Mouse (Mus musculus): ENCODE measurements around the gene Nbea.

- no peak for TF ChIP-seq POLR2A (IDR thresholded peaks at IDR 0.05; ENCODE audit: control insufficient read depth in 1 of 2, insufficient read depth in 1 of 2, low read depth in 1 of 2, low read length in 2 of 2, poor library complexity in 1 of 2)
- TF ChIP-seq ZKSCAN1 (IDR thresholded peaks at IDR 0.05; ENCODE audit: low read depth, low read length), result no peak
- TF ChIP-seq MAZ (IDR thresholded peaks at IDR 0.05; ENCODE audit: low read depth, low read length), result no peak
- no peak for TF ChIP-seq GATA1 (IDR thresholded peaks at IDR 0.05; ENCODE audit: low read depth, low read length)
Observed at GRCm38 (mm10) chr3:55751363-55751762, 432.1 kb downstream of the Nbea start.
